Mouse (Mus musculus) lung, adult 2 months (tissue): ENCODE data around the gene Oosp3.

Source experiments
- CTCF ChIP-seq: fragments of 200-500 bp; IDR thresholded peaks from 2 replicates; pipeline ENCODE4 v1.5.1; 2011; ENCODE audit warnings: mild to moderate bottlenecking, low read length, control low read depth; ENCODE audit not compliant: insufficient read depth
- POLR2A ChIP-seq: fragments of 200-500 bp; IDR thresholded peaks from 2 replicates; pipeline ENCODE4 v1.6.1; 2011; ENCODE audit warnings: low read depth, mild to moderate bottlenecking, control low read depth, low read length, borderline replicate concordance; ENCODE audit errors: extremely low read depth

GRCm38 (mm10) chr19:11661562-11661961, 35.3 kb upstream of the Oosp3 start:
- TF ChIP-seq POLR2A (no peak), CTCF (no peak)
